Mouse (Mus musculus): ENCODE results near the gene Renbp. TPM values are rescaled to one million over a fixed set of nuclear protein-coding genes. Genes with fewer than 3 reads are reported as not detected.

Renbp gene
- 1 to 10 TPM; 2.1 to 6.0 TPM for total RNA-seq (2023)

GRCm38 (mm10) chrX:73930402-73931062 lies at the start of gene Renbp:
Gene Renbp, minus strand, starts transcription at chrX:73930850.

DNA sequence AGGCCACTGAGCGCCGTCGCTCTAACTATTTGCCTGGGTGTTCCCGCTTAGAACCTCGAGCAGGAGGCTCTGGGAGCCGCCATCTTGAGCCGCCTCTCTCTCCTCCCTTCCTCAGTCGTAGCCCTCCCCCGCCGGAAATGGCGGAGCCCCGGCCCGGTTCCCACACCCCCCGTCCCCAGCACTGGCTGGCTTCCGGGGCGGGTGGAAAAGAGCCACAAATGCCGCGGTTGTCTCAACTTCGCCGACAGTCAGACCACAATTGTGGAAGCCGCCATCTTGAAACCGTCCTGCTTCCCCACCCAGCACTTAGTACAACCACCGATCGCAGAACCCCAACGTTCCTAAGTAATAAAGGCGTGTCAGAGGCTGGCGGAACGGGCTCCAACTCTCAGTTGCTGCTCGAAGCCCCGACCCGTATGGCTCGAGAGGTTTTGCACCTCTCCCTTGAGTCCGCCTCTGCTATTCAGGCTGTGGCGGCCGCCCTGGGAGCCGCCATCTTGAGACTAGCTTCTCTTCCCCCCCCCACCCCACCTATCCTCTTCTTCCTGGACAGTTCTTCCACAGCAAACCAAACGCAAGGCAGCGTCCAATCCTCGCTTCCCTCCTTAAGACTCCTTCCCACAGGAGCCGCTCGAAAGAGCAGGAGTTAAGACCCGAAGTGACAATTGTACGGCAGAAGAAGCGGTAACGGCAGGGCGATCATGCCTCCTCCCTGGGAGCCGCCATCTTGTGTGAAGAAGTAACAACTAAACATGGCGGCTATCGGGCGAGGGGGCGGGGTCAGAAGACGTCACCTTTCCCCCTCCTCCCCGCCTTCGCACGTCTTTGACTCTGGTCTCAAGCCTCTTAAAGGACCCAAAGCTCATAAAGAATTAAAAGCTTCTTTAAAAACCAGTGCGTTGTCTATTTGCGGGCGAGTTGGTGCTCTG lies 35.9 kb upstream of the Renbp start, which contains the start of gene Hcfc1:
Hcfc1 (minus strand) TSS at position 110 of the 929 bp plus-strand sequence.

GRCm38 (mm10) chrX:73921823-73922549 lies 8.7 kb downstream of the Renbp start, which contains the start of the genes Arhgap4 and Naa10:
Gene Arhgap4, minus strand, starts transcription at chrX:73921870.
Gene Naa10, minus strand, starts transcription at chrX:73921944.

GRCm38 (mm10) chrX:73895719-73896118 lies 34.9 kb downstream of the Renbp start, which contains the start of gene L1cam:
Gene L1cam, minus strand, starts transcription at chrX:73896105.

DNA sequence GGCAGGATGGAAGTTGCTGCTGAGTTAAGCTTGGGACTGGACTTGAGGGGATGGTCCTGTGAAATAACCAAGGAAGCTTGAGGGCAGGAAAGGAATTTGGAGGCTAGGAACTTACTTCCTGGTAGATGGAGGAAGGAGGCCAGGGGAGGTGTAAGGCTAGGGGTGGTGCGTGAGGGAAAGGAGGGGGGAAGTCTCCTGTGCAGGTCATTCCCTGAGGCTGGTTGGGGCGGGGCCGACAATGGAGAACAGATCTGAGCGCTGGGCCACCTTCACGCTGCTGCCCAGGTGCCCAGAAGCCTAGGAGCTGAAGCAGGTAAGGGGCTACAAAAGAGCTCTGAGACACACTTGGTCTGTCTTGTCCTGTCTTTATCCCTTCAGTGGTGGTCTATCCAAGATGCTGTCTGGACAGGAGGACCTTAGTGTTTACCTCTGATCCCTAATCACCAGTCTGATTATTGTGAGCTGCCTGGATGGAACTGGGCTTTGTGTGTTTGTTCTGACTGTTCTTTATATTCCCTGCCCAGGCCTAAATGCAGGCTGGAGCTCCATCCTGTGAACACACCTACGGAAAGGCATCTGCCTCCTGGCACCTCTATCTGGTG lies 39.0 kb downstream of the Renbp start, which contains the start of gene Avpr2:
Avpr2 (plus strand) TSS at position 552 of the 602 bp plus-strand sequence.

Other genes with a start within 250 kb of the Renbp start
- gene Bcap31, start 214.7 kb downstream of the Renbp start, total RNA-seq (2023), result 100 to 1,000 TPM; 107 to 109 TPM
- 10 to 100 TPM; 29.4 to 33.9 TPM for gene Abcd1, start 214.3 kb downstream of the Renbp start, total RNA-seq (2023)
- gene Plxnb3, start 173.8 kb downstream of the Renbp start, total RNA-seq (2023), result not detected
- gene Srpk3, start 156.4 kb downstream of the Renbp start, total RNA-seq (2023), result under 1 TPM in 1 of 2 experiments, not detected in 1; 0.64 TPM
- gene Idh3g, start 144.0 kb downstream of the Renbp start, total RNA-seq (2023), result 100 to 1,000 TPM; 125 to 131 TPM
- gene Ssr4, start 143.8 kb downstream of the Renbp start, total RNA-seq (2023), result 100 to 1,000 TPM; 104 to 147 TPM
- gene Pdzd4, start 105.9 kb downstream of the Renbp start, total RNA-seq (2023), result 1 to 10 TPM; 1.4 to 3.3 TPM
- not detected for gene Avpr2, start 38.7 kb downstream of the Renbp start, total RNA-seq (2023)
- 10 to 100 TPM; 39.9 to 56.0 TPM for gene L1cam, start 34.7 kb downstream of the Renbp start, total RNA-seq (2023)
- 100 to 1,000 TPM; 287 to 307 TPM for gene Arhgap4, start 9.0 kb downstream of the Renbp start, total RNA-seq (2023)
- gene Naa10, start 8.9 kb downstream of the Renbp start, total RNA-seq (2023), result 10 to 100 TPM; 64.6 to 88.6 TPM
- gene Hcfc1, start 35.5 kb upstream of the Renbp start, total RNA-seq (2023), result 100 to 1,000 TPM in 1 of 2 experiments, 10 to 100 TPM in 1; 96.1 to 110 TPM
- gene Irak1, start 93.1 kb upstream of the Renbp start, total RNA-seq (2023), result 100 to 1,000 TPM; 128 to 146 TPM
- gene Opn1mw, start 196.6 kb upstream of the Renbp start, total RNA-seq (2023), result not detected
- 10 to 100 TPM; 52.2 to 53.0 TPM for gene Mecp2, start 204.5 kb upstream of the Renbp start, total RNA-seq (2023)
- not detected for gene Tex28, start 237.0 kb upstream of the Renbp start, total RNA-seq (2023)
- 1 to 10 TPM in 1 of 2 experiments, under 1 TPM in 1; 0.30 to 2.2 TPM for gene Tktl1, start 246.4 kb upstream of the Renbp start, total RNA-seq (2023)

Data from T-cell, adult 66 days (primary cell).